ENCODE assay signal across 12 mouse cellular contexts in the genomic region with DNA sequence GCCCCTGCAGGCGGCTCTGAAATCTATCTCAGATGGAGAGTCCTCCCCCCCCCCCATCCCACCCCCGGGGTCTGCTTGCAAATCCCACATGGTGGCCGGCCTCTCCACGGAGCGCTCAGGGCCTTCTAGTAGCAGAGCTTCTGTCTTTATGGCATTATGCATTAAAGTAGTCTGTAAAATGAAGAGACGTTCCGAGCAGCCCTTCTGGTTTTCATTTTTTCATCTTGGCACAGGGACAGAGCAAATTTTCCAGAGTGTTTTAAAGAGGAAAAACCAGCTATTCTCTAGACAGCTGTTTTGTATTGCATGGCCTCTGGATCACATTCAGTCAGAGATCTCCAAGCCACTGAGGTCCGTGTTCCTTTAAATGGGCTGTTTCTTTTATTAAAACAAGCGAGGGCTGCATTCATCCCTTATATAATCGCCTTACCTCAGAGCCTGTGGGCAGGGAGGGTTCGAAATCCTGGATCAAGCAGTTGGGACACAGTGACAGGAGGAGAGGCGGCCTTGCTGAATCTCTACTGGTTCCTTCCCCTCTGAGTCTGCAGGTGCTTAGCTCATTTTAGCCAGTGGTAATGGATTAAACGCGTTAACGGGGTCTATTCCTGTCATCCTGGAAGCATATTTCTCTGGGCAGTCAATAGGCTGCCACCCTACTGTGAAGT.
A peak's percentile ranks its signal among the peaks of the same experiment; 100 is the strongest.
DNase-seq lines count a peak whose midpoint lies in the region; ATAC-seq lines count a peak whose summit lies in the region.
"Had no signal": no experiment of that assay in that cellular context is flagged by ENCODE, and none has a peak within 500 bp of the region (broad histone marks: within the 10 kb centered on the region; RNA-seq: fewer than 3 reads in every experiment).

No protein-coding gene starts in this region.

- no peaks in the 10 kb centered on the region for H3K9me3 ChIP-seq in embryonic facial prominence, embryonic 12.5 days
- no peaks in the 10 kb centered on the region for H3K9me3 ChIP-seq in midbrain, embryonic 14.5 days (ENCODE audit: control insufficient read depth, low read length)
- H3K9me3 ChIP-seq: hindbrain, embryonic 10.5 days had no signal

- no peaks in the 10 kb centered on the region; the same call in 1 of the 2 replicates for H3K27me3 ChIP-seq in embryonic facial prominence, embryonic 12.5 days
- H3K27me3 ChIP-seq in midbrain, embryonic 14.5 days (ENCODE audit: control insufficient read depth, insufficient read depth, low read length): no peaks in the 10 kb centered on the region

- peak; percentile 35 for DNase-seq in heart, adult 8-10 months (ENCODE audit: low spot score)
- DNase-seq in heart, postnatal 36 days: no peak
- peak; percentile 35 for DNase-seq in lung, postnatal 25 days (ENCODE audit: low spot score)
- no peak for DNase-seq in neural tube, embryonic 10.5 days (ENCODE audit: extremely low spot score, low spot score)
- DNase-seq in midbrain, embryonic 14.5 days: no peak
- no peak for DNase-seq in adipocyte (ENCODE audit: low spot score)
- DNase-seq: thymus, adult 2 months had no signal

- no peak for ATAC-seq in embryonic facial prominence, embryonic 12.5 days (ENCODE audit: insufficient number of reproducible peaks, insufficient read depth, low FRiP score, low TSS enrichment)
- ATAC-seq in midbrain, embryonic 14.5 days (ENCODE audit: low FRiP score, low TSS enrichment): no peak
- ATAC-seq: forebrain, embryonic 16.5 days had no signal

- peak overlapping the region; percentile 17; the same call in 1 of the 2 replicates for H3K4me2 ChIP-seq in embryonic facial prominence, embryonic 12.5 days (replicated peaks)
- no peak overlapping the region for H3K4me2 ChIP-seq in midbrain, embryonic 14.5 days (ENCODE audit: low read length)

- no peaks in the 10 kb centered on the region for H3K36me3 ChIP-seq in embryonic facial prominence, embryonic 12.5 days
- no peaks in the 10 kb centered on the region for H3K36me3 ChIP-seq in midbrain, embryonic 14.5 days (ENCODE audit: control insufficient read depth, insufficient read depth, low read length)
- H3K36me3 ChIP-seq: hindbrain, embryonic 10.5 days had no signal

- 0 out of 2 replicates have a peak, but pooled peaks cover 2% of the 10 kb centered on the region for H3K4me1 ChIP-seq in brown adipose tissue, adult 24 weeks (ENCODE audit: control insufficient read depth, insufficient read depth, insufficient read length, low read length)
- H3K4me1 ChIP-seq in embryonic facial prominence, embryonic 12.5 days: peaks cover 16% of the 10 kb centered on the region
- H3K4me1 ChIP-seq in midbrain, embryonic 14.5 days (ENCODE audit: control insufficient read depth, insufficient read depth, low read length): no peaks in the 10 kb centered on the region

- H3K9ac ChIP-seq in embryonic facial prominence, embryonic 12.5 days: no peak overlapping the region
- no peak overlapping the region for H3K9ac ChIP-seq in midbrain, embryonic 14.5 days (replicated peaks; ENCODE audit: low read length)
- H3K9ac ChIP-seq: liver, embryonic 14.5 days had no signal

- H3K27ac ChIP-seq in brown adipose tissue, adult 24 weeks (replicated peaks; ENCODE audit: low read depth, low read length): peak overlapping the region; percentile 15; the same call in 1 of the 2 replicates
- H3K27ac ChIP-seq in embryonic facial prominence, embryonic 12.5 days: peak overlapping the region; percentile 69
- H3K27ac ChIP-seq in midbrain, embryonic 14.5 days (replicated peaks; ENCODE audit: low read depth, low read length): no peak overlapping the region
- H3K27ac ChIP-seq: hindbrain, embryonic 10.5 days; liver, embryonic 14.5 days had no signal

- 29% methylated on average over 15 of the region's 15 CpGs for WGBS in embryonic facial prominence, embryonic 12.5 days
- WGBS in midbrain, embryonic 14.5 days: 63% methylated on average over 15 of the region's 15 CpGs

- peak overlapping the region; percentile 35 for H3K4me3 ChIP-seq in brown adipose tissue, adult 24 weeks (ENCODE audit: insufficient read depth, low read depth, low read length)
- no peak overlapping the region for H3K4me3 ChIP-seq in embryonic facial prominence, embryonic 12.5 days
- no peak overlapping the region for H3K4me3 ChIP-seq in midbrain, embryonic 14.5 days (replicated peaks; ENCODE audit: low read depth, low read length)
- H3K4me3 ChIP-seq: hindbrain, embryonic 10.5 days had no signal

- intact Hi-C loops in heart, postnatal 36 days (cut with DNase I): no loop called here

Comparison
In these comparisons a context has a peak if more than half of its experiments do, and no peak if none do; other contexts are left out.
1. DNase-seq: peak in heart, adult 8-10 months (single experiment) and lung, postnatal 25 days (single experiment); none in heart, postnatal 36 days (0 of 2), neural tube, embryonic 10.5 days (single experiment), midbrain, embryonic 14.5 days (single experiment) and adipocyte (single experiment).